Mouse (Mus musculus): ENCODE measurements around the gene Gm28729.

DNA sequence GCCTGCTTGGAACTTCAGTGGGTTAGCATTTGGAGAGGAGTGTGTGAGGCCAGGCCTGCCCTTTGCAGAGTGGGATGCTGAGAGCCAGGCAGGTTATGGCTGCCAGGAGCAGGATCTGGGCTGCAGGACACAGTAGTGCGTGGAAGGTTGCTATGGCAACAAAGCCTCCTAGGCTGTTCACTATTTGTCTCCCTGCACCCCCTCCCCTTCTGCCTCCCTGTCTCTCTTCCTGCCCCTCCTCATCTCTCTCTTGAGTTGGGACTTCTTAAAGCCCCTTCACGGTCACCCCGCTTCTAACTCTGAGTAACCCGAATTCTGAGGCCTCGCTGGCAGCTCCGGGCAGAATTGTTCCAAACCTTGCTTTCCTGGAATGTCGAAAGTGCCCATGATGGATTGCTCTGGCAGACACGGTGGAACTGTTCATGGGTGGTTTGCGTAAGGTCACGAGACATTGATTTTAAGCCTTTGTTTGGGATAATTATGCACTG lies 19.0 kb downstream of the Gm28729 start:
- TF ChIP-seq CTCF (conservative IDR thresholded peaks at IDR 0.05; ENCODE audit: low read length) (no peak), POU5F1 (IDR thresholded peaks at IDR 0.05; ENCODE audit: borderline replicate concordance, low read length) (no peak), NANOG (IDR thresholded peaks at IDR 0.05; ENCODE audit: borderline replicate concordance, low read length) (no peak)
